Mouse (Mus musculus): ENCODE data around the gene Med6. TPM values are rescaled to one million over a fixed set of nuclear protein-coding genes. Genes with fewer than 3 reads are reported as not detected.

Med6 gene
- 60.4 TPM for polyA plus RNA-seq (2015; fragmentation: Illumina TruSeq; extraction: RNeasy Lipid Tissue Mini Kit (QIAGEN cat#74804); ENCODE audit: insufficient read depth, low replicate concordance)

GRCm38 (mm10) chr12:81594902-81595671 lies at the start of gene Med6:
TSS of gene Med6 (minus strand) at chr12:81595008.

GRCm38 (mm10) chr12:81630915-81631660 lies 36.3 kb upstream of the Med6 start, which contains the start of gene Ttc9:
TSS of gene Ttc9 (plus strand) at chr12:81631249.

GRCm38 (mm10) chr12:81568374-81568773 lies 26.4 kb downstream of the Med6 start, which contains the start of gene Adam21:
TSS of gene Adam21 (minus strand) at chr12:81568474.

GRCm38 (mm10) chr12:81532316-81533028 lies 62.3 kb downstream of the Med6 start, which contains the start of the genes Gm20498 and Synj2bp:
TSS of gene Gm20498 (minus strand) at chr12:81532905.
TSS of gene Synj2bp (minus strand) at chr12:81532911.

Other genes starting within 250 kb of the Med6 start
- gene Gm4787, start 215.5 kb downstream of the Med6 start, polyA plus RNA-seq (2015; fragmentation: Illumina TruSeq; extraction: RNeasy Lipid Tissue Mini Kit (QIAGEN cat#74804); ENCODE audit: insufficient read depth, low replicate concordance): 2.8 TPM
- 3.6 TPM for gene Adam4, start 173.1 kb downstream of the Med6 start, polyA plus RNA-seq (2015; fragmentation: Illumina TruSeq; extraction: RNeasy Lipid Tissue Mini Kit (QIAGEN cat#74804); ENCODE audit: insufficient read depth, low replicate concordance)
- 99.0 TPM for gene Cox16, start 109.9 kb downstream of the Med6 start, polyA plus RNA-seq (2015; fragmentation: Illumina TruSeq; extraction: RNeasy Lipid Tissue Mini Kit (QIAGEN cat#74804); ENCODE audit: insufficient read depth, low replicate concordance)
- 2.6 TPM for gene Gm20498, start 62.1 kb downstream of the Med6 start, polyA plus RNA-seq (2015; fragmentation: Illumina TruSeq; extraction: RNeasy Lipid Tissue Mini Kit (QIAGEN cat#74804); ENCODE audit: insufficient read depth, low replicate concordance)
- 55.6 TPM for gene Synj2bp, start 62.1 kb downstream of the Med6 start, polyA plus RNA-seq (2015; fragmentation: Illumina TruSeq; extraction: RNeasy Lipid Tissue Mini Kit (QIAGEN cat#74804); ENCODE audit: insufficient read depth, low replicate concordance)
- gene Adam21, start 26.5 kb downstream of the Med6 start, polyA plus RNA-seq (2015; fragmentation: Illumina TruSeq; extraction: RNeasy Lipid Tissue Mini Kit (QIAGEN cat#74804); ENCODE audit: insufficient read depth, low replicate concordance): 0.10 TPM
- gene Ttc9, start 36.2 kb upstream of the Med6 start, polyA plus RNA-seq (2015; fragmentation: Illumina TruSeq; extraction: RNeasy Lipid Tissue Mini Kit (QIAGEN cat#74804); ENCODE audit: insufficient read depth, low replicate concordance): 0.50 TPM
- gene Map3k9, start 186.2 kb upstream of the Med6 start, polyA plus RNA-seq (2015; fragmentation: Illumina TruSeq; extraction: RNeasy Lipid Tissue Mini Kit (QIAGEN cat#74804); ENCODE audit: insufficient read depth, low replicate concordance): 2.6 TPM